Mouse (Mus musculus) ES-Bruce4 (cell line): ENCODE measurements around the gene Tubg1.

Experiments
- CTCF ChIP-seq: IDR thresholded peaks from one replicate; pipeline ENCODE4 v1.8.1; 2011; ENCODE audit warnings: low read depth, low read length
- POLR2A ChIP-seq: IDR thresholded peaks from one replicate; pipeline ENCODE4 v1.8.1; 2011; ENCODE audit warnings: low read length; ENCODE audit not compliant: insufficient read depth

GRCm38 (mm10) chr11:101119131-101119760, 492 bp upstream of the Tubg1 start:
- no peak for TF ChIP-seq POLR2A
- TF ChIP-seq CTCF: no peak
